Mouse (Mus musculus) limb, embryonic 13.5 days (tissue): ENCODE measurements at regions not wholly inside any gene's neighbourhood (a gene's known extent, or its start where the extent isn't known, plus 50 kb on each side); places are given as distances from the start of the nearest gene placed in this dataset.

Source experiments
- ATAC-seq: fragments of 200-750 bp; cut with Nextera tagmentation; 2 replicates; pipeline ENCODE4 v1.8.0; 2017; ENCODE audit warnings: low read depth, moderate number of reproducible peaks, moderate TSS enrichment; ENCODE audit not compliant: low FRiP score
- H3K27ac ChIP-seq: fragments of 300-500 bp; sonication (generic); 2 replicates; pipeline ENCODE4 v1.5.1; 2015; ENCODE audit warnings: inconsistent platforms, mild to moderate bottlenecking, moderate library complexity
- H3K27me3 ChIP-seq: fragments of 300-500 bp; sonication (generic); 2 replicates; pipeline ENCODE4 v1.6.1; 2015; ENCODE audit warnings: mild to moderate bottlenecking, inconsistent platforms
- H3K36me3 ChIP-seq: fragments of 300-500 bp; sonication (generic); 2 replicates; pipeline ENCODE4 v1.6.1; 2015; ENCODE audit warnings: inconsistent platforms, mild to moderate bottlenecking, moderate library complexity
- H3K4me1 ChIP-seq: fragments of 300-500 bp; sonication (generic); 2 replicates; pipeline ENCODE4 v1.6.1; 2015; ENCODE audit warnings: inconsistent platforms
- H3K4me2 ChIP-seq: fragments of 300-500 bp; sonication (generic); replicated peaks from 2 replicates; pipeline ENCODE4 v1.6.1; 2015; ENCODE audit warnings: inconsistent platforms, mild to moderate bottlenecking, moderate library complexity
- H3K4me3 ChIP-seq: fragments of 300-500 bp; sonication (generic); 2 replicates; pipeline ENCODE4 v1.5.1; 2015; ENCODE audit warnings: moderate library complexity, mild to moderate bottlenecking, inconsistent platforms
- H3K9ac ChIP-seq: fragments of 300-500 bp; sonication (generic); 2 replicates; pipeline ENCODE4 v1.6.1; 2015; ENCODE audit warnings: mild to moderate bottlenecking, inconsistent platforms
- H3K9me3 ChIP-seq: fragments of 300-500 bp; sonication (generic); 2 replicates; pipeline ENCODE4 v1.6.1; 2016; ENCODE audit warnings: inconsistent platforms
- WGBS: fragments of 180-500 bp; shearing (Covaris S2); methylation state at CpG from one replicate; pipeline ENCODE4 v1.1.7; 2015; 5-methylcytosine and 5-hydroxymethylcytosine counted together

DNA sequence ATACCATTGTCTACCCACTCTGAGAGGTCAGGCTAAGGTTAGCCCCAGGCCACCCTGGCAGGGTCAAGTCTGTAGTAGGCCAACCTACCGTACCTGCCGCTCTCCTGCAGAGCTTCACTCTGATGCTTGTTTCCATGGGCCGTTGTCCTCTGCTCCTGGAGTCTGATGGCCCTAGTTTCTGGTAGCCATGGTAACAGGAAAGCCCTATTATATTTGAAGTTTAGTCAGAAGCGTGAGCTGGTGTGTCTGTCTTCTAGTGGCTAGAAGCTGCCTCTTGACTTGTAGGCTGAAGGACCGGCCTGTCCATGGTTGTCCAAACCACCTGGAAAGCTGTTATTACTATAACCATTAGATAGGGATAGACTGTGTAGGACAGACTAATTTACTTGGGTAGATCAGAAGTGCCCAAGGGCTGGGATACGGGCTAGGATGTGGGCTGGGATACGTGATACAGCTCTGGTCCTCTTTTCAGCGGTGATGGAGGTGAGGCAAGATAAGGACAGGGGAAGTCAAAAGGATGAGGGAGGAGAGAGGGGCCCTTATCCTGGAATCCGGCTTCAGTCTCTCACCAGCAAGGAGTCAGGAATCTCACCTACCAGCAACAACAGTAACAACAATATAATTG is 58.5 kb upstream of the Zfp706 start:
- H3K4me1 ChIP-seq: no peaks in the 10 kb centered on the region
- H3K27me3 ChIP-seq: no peaks in the 10 kb centered on the region
- WGBS: 90% methylated on average over 9 of the region's 9 CpGs
- H3K4me2 ChIP-seq: no peak overlapping the region
- no peak overlapping the region for H3K9ac ChIP-seq
- H3K36me3 ChIP-seq: no peaks in the 10 kb centered on the region
- H3K27ac ChIP-seq: no peak overlapping the region
- H3K4me3 ChIP-seq: no peak overlapping the region
- ATAC-seq: no peak
- H3K9me3 ChIP-seq: no peaks in the 10 kb centered on the region

DNA sequence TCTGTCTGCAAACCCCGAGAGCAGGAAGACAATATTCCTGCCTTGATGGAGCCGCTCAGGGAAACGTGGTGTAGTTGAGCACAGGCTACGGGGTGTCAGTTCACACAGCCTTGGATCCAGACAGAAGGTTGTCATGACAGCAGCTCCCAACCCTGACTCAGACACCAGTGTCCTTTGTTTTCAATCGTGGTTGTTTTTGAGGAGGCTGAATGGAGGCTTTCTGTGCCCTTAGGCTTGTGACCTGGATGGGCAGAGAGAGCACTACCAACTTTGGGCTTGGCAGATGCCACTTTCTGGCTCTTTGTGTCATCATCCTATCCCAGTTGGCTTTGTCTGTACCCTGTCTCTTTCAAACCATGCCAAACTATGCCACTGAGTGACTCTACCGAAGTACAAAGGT is 57.8 kb upstream of the Zfp706 start:
- Histone ChIP-seq H3K4me1 (no peaks in the 10 kb centered on the region), H3K36me3 (no peaks in the 10 kb centered on the region), H3K4me2 (no peak overlapping the region), H3K27ac (no peak overlapping the region), H3K4me3 (no peak overlapping the region), H3K9me3 (no peaks in the 10 kb centered on the region), H3K27me3 (no peaks in the 10 kb centered on the region), H3K9ac (no peak overlapping the region)
- ATAC-seq: no peak
- WGBS: 87% methylated on average over 6 of the region's 6 CpGs

DNA sequence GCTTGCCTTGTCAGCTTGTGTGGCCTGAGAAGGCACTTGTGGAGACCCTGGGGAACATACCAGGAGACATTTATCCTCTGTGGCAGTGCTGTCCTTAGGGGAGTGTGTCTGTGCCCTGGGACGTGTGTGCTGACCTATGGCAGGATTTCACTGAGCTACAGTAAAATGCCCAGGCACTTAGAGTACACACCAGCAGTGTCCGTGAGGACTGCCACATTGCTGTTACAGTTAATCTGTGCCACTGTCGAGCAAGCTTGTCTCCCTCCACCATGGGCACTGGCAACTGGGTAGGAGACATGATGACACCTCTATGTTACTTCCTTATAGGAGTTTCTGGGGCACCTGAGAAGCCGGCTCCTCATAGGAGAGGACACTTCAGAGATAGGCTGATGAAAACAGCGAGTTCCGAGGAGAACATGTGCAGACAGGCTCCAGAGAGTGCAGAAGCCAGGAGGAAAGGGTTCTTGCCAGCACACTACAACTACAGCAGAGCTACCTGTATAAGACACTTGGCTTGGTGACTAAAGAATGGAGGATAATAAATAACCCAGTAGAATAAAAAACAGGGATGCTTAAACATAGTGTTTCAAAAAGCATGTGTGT is 56.3 kb upstream of the Zfp706 start:
- no peak for ATAC-seq
- no peak overlapping the region for H3K4me2 ChIP-seq
- no peak overlapping the region for H3K9ac ChIP-seq
- no peaks in the 10 kb centered on the region for H3K4me1 ChIP-seq
- H3K27ac ChIP-seq: no peak overlapping the region
- H3K9me3 ChIP-seq: no peaks in the 10 kb centered on the region
- no peaks in the 10 kb centered on the region for H3K27me3 ChIP-seq
- no peaks in the 10 kb centered on the region for H3K36me3 ChIP-seq
- no peak overlapping the region for H3K4me3 ChIP-seq
- WGBS: 88% methylated on average over 6 of the region's 6 CpGs

DNA sequence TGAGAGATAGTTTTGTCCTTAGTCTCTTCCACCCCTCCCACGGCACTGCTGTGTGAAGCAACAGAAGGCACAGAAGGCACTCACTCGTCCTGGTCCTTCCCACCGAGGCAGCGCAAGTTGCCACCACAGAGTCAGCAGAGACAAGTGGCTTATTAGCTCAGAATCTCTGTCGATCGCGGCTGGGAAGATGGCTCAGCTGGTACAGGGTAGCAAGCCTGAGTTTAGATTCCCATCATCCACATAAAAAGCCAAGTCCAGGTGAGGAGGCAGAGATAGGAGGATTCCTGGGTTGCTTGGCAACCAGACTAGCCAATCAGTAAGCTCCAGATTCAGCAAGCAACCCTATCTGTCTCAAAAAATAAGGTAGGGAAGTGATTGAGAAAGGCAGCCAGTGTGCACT is 55.0 kb upstream of the Zfp706 start:
- no peaks in the 10 kb centered on the region for H3K36me3 ChIP-seq
- WGBS: 88% methylated on average over 7 of the region's 7 CpGs
- H3K9ac ChIP-seq: no peak overlapping the region
- H3K9me3 ChIP-seq: no peaks in the 10 kb centered on the region
- no peak overlapping the region for H3K27ac ChIP-seq
- no peaks in the 10 kb centered on the region for H3K27me3 ChIP-seq
- no peak for ATAC-seq
- no peak overlapping the region for H3K4me2 ChIP-seq
- H3K4me1 ChIP-seq: no peaks in the 10 kb centered on the region
- no peak overlapping the region for H3K4me3 ChIP-seq

DNA sequence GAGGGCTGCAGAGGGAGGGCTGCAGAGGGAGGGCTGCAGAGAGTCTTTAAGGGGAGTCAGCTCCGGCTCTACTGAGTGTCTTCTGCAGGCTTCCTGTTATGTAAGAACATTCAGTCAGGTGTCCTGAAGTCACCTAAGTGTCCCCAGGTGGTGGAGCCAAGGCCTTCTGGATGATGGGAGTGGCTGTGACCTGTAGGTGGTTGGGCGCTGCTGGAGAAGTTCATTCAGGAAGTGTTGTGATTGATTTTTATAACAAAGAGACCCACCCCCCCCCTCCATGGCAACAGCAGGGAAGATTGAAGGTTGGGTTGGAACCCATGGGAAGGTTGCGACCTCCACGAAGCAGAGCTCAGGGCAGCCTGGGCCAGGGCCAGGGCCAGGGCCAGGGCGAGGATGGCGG is 53.9 kb upstream of the Zfp706 start:
- no peak overlapping the region for H3K4me2 ChIP-seq
- H3K9me3 ChIP-seq: no peaks in the 10 kb centered on the region
- no peak overlapping the region for H3K27ac ChIP-seq
- ATAC-seq: no peak
- 87% methylated on average over 6 of the region's 6 CpGs for WGBS
- no peaks in the 10 kb centered on the region for H3K36me3 ChIP-seq
- no peaks in the 10 kb centered on the region for H3K4me1 ChIP-seq
- H3K4me3 ChIP-seq: no peak overlapping the region
- H3K9ac ChIP-seq: no peak overlapping the region
- no peaks in the 10 kb centered on the region for H3K27me3 ChIP-seq

DNA sequence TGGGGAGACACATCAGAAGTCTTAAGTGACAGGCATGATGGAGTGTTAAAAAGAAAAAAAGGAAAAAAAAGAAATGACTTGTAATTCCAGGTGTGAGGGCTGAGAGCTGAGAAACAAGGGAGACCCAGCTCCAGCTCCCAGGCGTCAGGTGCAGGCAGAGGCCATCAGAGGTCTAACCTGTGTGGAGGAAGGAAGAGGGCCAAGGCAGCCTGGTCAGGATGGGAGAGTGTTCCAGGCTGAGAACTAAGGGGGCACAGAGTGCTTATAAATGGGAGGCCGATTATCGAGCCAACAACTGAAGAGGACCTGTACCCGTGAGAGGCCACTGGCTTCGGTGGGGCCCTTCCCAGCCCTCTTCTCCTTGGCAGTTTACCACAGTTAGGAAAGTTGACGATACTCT is 53.3 kb upstream of the Zfp706 start:
- Histone ChIP-seq H3K27ac (no peak overlapping the region), H3K4me3 (no peak overlapping the region), H3K4me2 (no peak overlapping the region), H3K36me3 (no peaks in the 10 kb centered on the region), H3K9ac (no peak overlapping the region), H3K27me3 (no peaks in the 10 kb centered on the region), H3K9me3 (no peaks in the 10 kb centered on the region), H3K4me1 (no peaks in the 10 kb centered on the region)
- 88% methylated on average over 6 of the region's 6 CpGs for WGBS
- ATAC-seq: no peak
